Mouse (Mus musculus) neural tube, embryonic 13.5 days (tissue): Measurements from ENCODE around the gene Phldb2. TPM values are rescaled to one million over a fixed set of nuclear protein-coding genes. Genes with fewer than 3 reads are reported as not detected.

Source experiments
- ATAC-seq: fragments of 200-750 bp; cut with Nextera tagmentation; 2 replicates; pipeline ENCODE4 v1.8.0; 2017; ENCODE audit warnings: low read depth, mild to moderate bottlenecking, moderate TSS enrichment, moderate library complexity
- H3K27ac ChIP-seq: fragments of 300-500 bp; sonication (generic); replicated peaks from 2 replicates; pipeline ENCODE4 v1.5.1; 2015; ENCODE audit warnings: moderate library complexity, mild to moderate bottlenecking, inconsistent platforms
- H3K27me3 ChIP-seq: fragments of 300-500 bp; sonication (generic); 2 replicates; pipeline ENCODE4 v1.6.1; 2015; ENCODE audit warnings: mild to moderate bottlenecking, inconsistent platforms
- H3K36me3 ChIP-seq: fragments of 300-500 bp; sonication (generic); 2 replicates; pipeline ENCODE4 v1.6.1; 2015; ENCODE audit warnings: mild to moderate bottlenecking, inconsistent platforms
- H3K4me1 ChIP-seq: fragments of 300-500 bp; sonication (generic); replicated peaks from 2 replicates; pipeline ENCODE4 v1.6.1; 2015; ENCODE audit warnings: inconsistent platforms
- H3K4me2 ChIP-seq: fragments of 300-500 bp; sonication (generic); 2 replicates; pipeline ENCODE4 v1.6.1; 2015; ENCODE audit warnings: inconsistent platforms, mild to moderate bottlenecking, moderate library complexity
- H3K4me3 ChIP-seq: fragments of 300-500 bp; sonication (generic); 2 replicates; pipeline ENCODE4 v1.5.1; 2015; ENCODE audit warnings: mild to moderate bottlenecking, inconsistent platforms
- H3K9ac ChIP-seq: fragments of 300-500 bp; sonication (generic); 2 replicates; pipeline ENCODE4 v1.6.1; 2015; ENCODE audit warnings: moderate library complexity, mild to moderate bottlenecking, inconsistent platforms
- H3K9me3 ChIP-seq: fragments of 300-500 bp; sonication (generic); 2 replicates; pipeline ENCODE4 v1.6.1; 2016; ENCODE audit warnings: inconsistent platforms
- WGBS: fragments of 180-500 bp; shearing (Covaris S2); methylation state at CpG from one replicate; pipeline ENCODE4 v1.1.7; 2015; 5-methylcytosine and 5-hydroxymethylcytosine counted together
- polyA plus RNA-seq: library from polyadenylated mRNA; unstranded; fragments of >200 nt; fragmentation: Nextera tagmentation; extraction: Ambion mirVana; gene quantifications from 2 replicates; pipeline ENCODE4 v1.2.1, GENCODE M21; 2015

The Phldb2 gene
- polyA plus RNA-seq, 1 experiment from 2014 or later, result 14.6 TPM

- peaks cover 5% of the 10 kb centered on the region; the same call in 1 of the 2 replicates for H3K36me3 ChIP-seq
- peak overlapping the region; percentile 15; the same call in 1 of the 2 replicates for H3K27ac ChIP-seq
- H3K4me2 ChIP-seq, result no peak overlapping the region
- no peak overlapping the region for H3K9ac ChIP-seq
- H3K9me3 ChIP-seq, result 0 out of 2 replicates have a peak, but pooled peaks cover 3% of the 10 kb centered on the region
- WGBS, result 70% methylated on average over 11 of the region's 11 CpGs
- ATAC-seq, result no peak
- H3K4me1 ChIP-seq, result peaks cover 11% of the 10 kb centered on the region
- H3K27me3 ChIP-seq, result no peaks in the 10 kb centered on the region
- H3K4me3 ChIP-seq, result no peak overlapping the region
Observed at GRCm38 (mm10) chr16:45830096-45830866, 123.1 kb downstream of the Phldb2 start.

GRCm38 (mm10) chr16:45825309-45825708, 128.1 kb downstream of the Phldb2 start:
- Histone ChIP-seq H3K9ac (no peak overlapping the region), H3K4me2 (no peak overlapping the region), H3K27me3 (no peaks in the 10 kb centered on the region), H3K27ac (no peak overlapping the region), H3K4me3 (no peak overlapping the region), H3K4me1 (no peaks in the 10 kb centered on the region), H3K36me3 (peaks cover 16% of the 10 kb centered on the region; the same call in 1 of the 2 replicates), H3K9me3 (0 out of 2 replicates have a peak, but pooled peaks cover 3% of the 10 kb centered on the region)
- 95% methylated on average over 10 of the region's 10 CpGs for WGBS
- no peak for ATAC-seq

- peaks cover 16% of the 10 kb centered on the region; the same call in 1 of the 2 replicates for H3K36me3 ChIP-seq
- H3K9me3 ChIP-seq, result 0 out of 2 replicates have a peak, but pooled peaks cover 3% of the 10 kb centered on the region
- no peaks in the 10 kb centered on the region for H3K27me3 ChIP-seq
- no peak overlapping the region for H3K4me3 ChIP-seq
- H3K4me2 ChIP-seq, result no peak overlapping the region
- whole genome bisulfite sequencing, result 60% methylated on average over 4 of the region's 4 CpGs
- no peak overlapping the region for H3K27ac ChIP-seq
- no peaks in the 10 kb centered on the region for H3K4me1 ChIP-seq
- ATAC-seq, result no peak
- H3K9ac ChIP-seq, result no peak overlapping the region
Observed at GRCm38 (mm10) chr16:45824025-45824424, 129.4 kb downstream of the Phldb2 start.

- no peak overlapping the region for H3K4me3 ChIP-seq
- no peak overlapping the region for H3K27ac ChIP-seq
- 86% methylated on average over 4 of the region's 4 CpGs for WGBS
- no peaks in the 10 kb centered on the region for H3K4me1 ChIP-seq
- H3K27me3 ChIP-seq, result no peaks in the 10 kb centered on the region
- peaks cover 7% of the 10 kb centered on the region; the same call in 1 of the 2 replicates for H3K36me3 ChIP-seq
- H3K9ac ChIP-seq, result no peak overlapping the region
- no peak for ATAC-seq
- H3K9me3 ChIP-seq, result no peaks in the 10 kb centered on the region
- H3K4me2 ChIP-seq, result no peak overlapping the region
Observed at GRCm38 (mm10) chr16:45819911-45820310, 133.5 kb downstream of the Phldb2 start.

DNA sequence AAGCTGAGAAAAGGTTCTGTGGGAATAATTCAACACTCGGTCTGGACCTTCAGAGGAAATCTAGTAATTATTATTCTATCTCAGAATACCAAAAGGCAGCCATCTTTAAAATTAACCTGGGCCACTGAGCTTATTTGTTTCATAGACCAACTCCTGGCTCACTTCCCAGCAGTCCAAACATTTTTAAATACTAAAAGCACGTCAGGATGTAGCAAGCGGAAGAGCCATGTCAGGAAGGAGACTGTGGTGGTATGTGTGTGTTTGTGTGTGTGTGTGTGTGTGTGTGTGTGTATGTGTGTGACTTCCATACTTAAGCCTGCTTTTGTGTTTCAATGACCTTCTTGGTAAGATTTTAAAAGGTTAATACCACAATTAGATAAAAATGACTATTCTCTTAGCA, 135.6 kb downstream of the Phldb2 start:
- Histone ChIP-seq H3K4me1 (no peaks in the 10 kb centered on the region), H3K4me3 (no peak overlapping the region), H3K9me3 (no peaks in the 10 kb centered on the region), H3K4me2 (no peak overlapping the region), H3K27me3 (no peaks in the 10 kb centered on the region), H3K9ac (no peak overlapping the region), H3K27ac (no peak overlapping the region), H3K36me3 (no peaks in the 10 kb centered on the region)
- no peak for ATAC-seq
- 83% methylated on average over 3 of the region's 3 CpGs for WGBS

- H3K4me2 ChIP-seq, result no peak overlapping the region
Observed at GRCm38 (mm10) chr16:45816670-45817069, 136.7 kb downstream of the Phldb2 start.

GRCm38 (mm10) chr16:45814611-45815010, 138.8 kb downstream of the Phldb2 start:
- H3K4me2 ChIP-seq, result no peak overlapping the region
- no peaks in the 10 kb centered on the region for H3K27me3 ChIP-seq
- WGBS, result 72% methylated on average over 3 of the region's 3 CpGs
- no peak overlapping the region for H3K27ac ChIP-seq
- no peaks in the 10 kb centered on the region for H3K9me3 ChIP-seq
- peaks cover 8% of the 10 kb centered on the region for H3K4me1 ChIP-seq
- no peak overlapping the region for H3K9ac ChIP-seq
- no peak for ATAC-seq
- H3K36me3 ChIP-seq, result no peaks in the 10 kb centered on the region
- no peak overlapping the region for H3K4me3 ChIP-seq

More at GRCm38 (mm10) chr16:45816670-45817069, 136.7 kb downstream of the Phldb2 start:
- no peaks in the 10 kb centered on the region for H3K4me1 ChIP-seq
- no peaks in the 10 kb centered on the region for H3K9me3 ChIP-seq
- H3K27ac ChIP-seq, result no peak overlapping the region
- no peaks in the 10 kb centered on the region for H3K27me3 ChIP-seq
- no peak for ATAC-seq
- H3K36me3 ChIP-seq, result no peaks in the 10 kb centered on the region
- no peak overlapping the region for H3K9ac ChIP-seq
- no peak overlapping the region for H3K4me3 ChIP-seq

GRCm38 (mm10) chr16:45811788-45812187, 141.6 kb downstream of the Phldb2 start:
- H3K4me2 ChIP-seq, result no peak overlapping the region
- H3K27ac ChIP-seq, result no peak overlapping the region
- no peak for ATAC-seq
- H3K27me3 ChIP-seq, result no peaks in the 10 kb centered on the region
- H3K9ac ChIP-seq, result no peak overlapping the region
- no peaks in the 10 kb centered on the region for H3K9me3 ChIP-seq
- H3K36me3 ChIP-seq, result peaks cover 11% of the 10 kb centered on the region
- H3K4me1 ChIP-seq, result peaks cover 8% of the 10 kb centered on the region
- H3K4me3 ChIP-seq, result no peak overlapping the region

DNA sequence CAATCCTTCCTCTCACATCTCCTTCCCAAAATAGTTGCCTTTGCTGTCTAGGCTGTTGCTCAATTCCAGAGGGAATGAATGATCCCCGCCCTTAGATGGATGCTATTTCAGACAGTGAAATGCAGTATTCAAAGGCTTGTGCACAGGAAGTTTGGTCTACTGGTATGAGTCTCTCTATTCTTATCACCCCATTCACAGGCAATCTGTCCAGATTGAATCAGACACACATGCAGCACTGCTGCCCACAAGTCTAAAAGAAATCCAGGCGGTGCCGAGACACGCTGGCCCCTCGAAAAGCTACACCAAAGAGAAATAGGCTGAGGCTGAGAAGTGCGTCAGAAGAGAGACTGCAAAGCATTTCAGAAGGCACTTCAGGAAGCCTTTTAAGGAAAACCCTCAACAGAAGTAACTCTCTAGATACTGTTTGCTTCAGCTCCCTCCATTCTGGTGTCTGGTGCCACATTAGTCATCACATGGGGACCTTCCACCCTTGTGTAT, 142.5 kb downstream of the Phldb2 start:
- Histone ChIP-seq H3K4me3 (no peak overlapping the region), H3K27me3 (no peaks in the 10 kb centered on the region), H3K9me3 (no peaks in the 10 kb centered on the region), H3K36me3 (peaks cover 11% of the 10 kb centered on the region), H3K4me2 (no peak overlapping the region), H3K4me1 (peaks cover 8% of the 10 kb centered on the region), H3K9ac (no peak overlapping the region), H3K27ac (peak overlapping the region; percentile 33; the same call in 1 of the 2 replicates)
- no peak for ATAC-seq
- WGBS, result 90% methylated on average over 6 of the region's 6 CpGs

- Histone ChIP-seq H3K9me3 (no peaks in the 10 kb centered on the region), H3K9ac (no peak overlapping the region), H3K27ac (0 out of 2 replicates have a peak overlapping the region, but pooled peaks have one; percentile 33), H3K4me3 (no peak overlapping the region), H3K27me3 (no peaks in the 10 kb centered on the region), H3K4me1 (peaks cover 8% of the 10 kb centered on the region), H3K36me3 (peaks cover 11% of the 10 kb centered on the region), H3K4me2 (no peak overlapping the region)
- 54% methylated on average over 2 of the region's 2 CpGs for WGBS
- no peak for ATAC-seq
Observed at GRCm38 (mm10) chr16:45810155-45810554, 143.2 kb downstream of the Phldb2 start.

GRCm38 (mm10) chr16:45804708-45805107, 148.7 kb downstream of the Phldb2 start:
- ATAC-seq, result no peak
- Histone ChIP-seq H3K4me2 (no peak overlapping the region), H3K36me3 (peaks cover 24% of the 10 kb centered on the region), H3K9me3 (no peaks in the 10 kb centered on the region), H3K27ac (no peak overlapping the region), H3K27me3 (no peaks in the 10 kb centered on the region), H3K9ac (no peak overlapping the region), H3K4me3 (no peak overlapping the region), H3K4me1 (no peaks in the 10 kb centered on the region)
- 53% methylated on average over 3 of the region's 3 CpGs for WGBS

DNA sequence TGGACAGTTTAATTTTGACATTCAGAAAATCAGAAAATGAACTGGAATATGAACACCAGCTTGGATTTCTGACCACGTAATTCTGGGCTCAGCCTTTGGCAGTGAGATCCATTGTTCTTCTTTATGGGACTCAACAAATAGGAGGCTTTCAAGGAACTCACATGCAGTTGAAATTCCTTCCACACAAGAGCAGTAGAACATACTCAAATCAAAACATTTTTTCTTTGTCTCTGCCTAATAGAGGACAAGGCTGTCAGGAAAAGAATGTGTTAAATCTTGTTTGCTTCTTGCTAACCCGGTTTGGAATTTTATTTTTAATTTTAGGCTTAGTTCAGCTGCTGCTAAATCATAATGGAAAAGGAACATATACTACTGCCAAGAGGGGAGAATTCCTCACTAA, 153.0 kb downstream of the Phldb2 start:
- H3K9ac ChIP-seq, result no peak overlapping the region
- ATAC-seq, result no peak
- peaks cover 12% of the 10 kb centered on the region; the same call in 1 of the 2 replicates for H3K36me3 ChIP-seq
- H3K4me3 ChIP-seq, result no peak overlapping the region
- no peaks in the 10 kb centered on the region for H3K9me3 ChIP-seq
- H3K4me1 ChIP-seq, result no peaks in the 10 kb centered on the region
- 55% methylated on average over 2 of the region's 2 CpGs for WGBS
- no peak overlapping the region for H3K4me2 ChIP-seq
- H3K27me3 ChIP-seq, result no peaks in the 10 kb centered on the region
- H3K27ac ChIP-seq, result no peak overlapping the region
